Mouse (Mus musculus): ENCODE results near the gene Ano6. TPM values are rescaled to one million over a fixed set of nuclear protein-coding genes. Genes with fewer than 3 reads are reported as not detected.

The Ano6 gene
- polyA plus RNA-seq, 1 experiment from 2014 or later = 37.2 TPM

GRCm38 (mm10) chr15:96011640-96012390 is 221.2 kb downstream of the Ano6 start:
- ATAC-seq (ENCODE audit: low FRiP score) (no peak), DNase-seq (ENCODE audit: low spot score) (no peak)
- no peak overlapping the region for H3K9ac ChIP-seq (ENCODE audit: low read depth, low read length)
- H3K27me3 ChIP-seq (ENCODE audit: control insufficient read depth, insufficient read depth, low read length) = no peaks in the 10 kb centered on the region
- no peaks in the 10 kb centered on the region for H3K36me3 ChIP-seq (ENCODE audit: control insufficient read depth, insufficient read depth, low read length)
- H3K9me3 ChIP-seq (ENCODE audit: control insufficient read depth, low read length) = no peaks in the 10 kb centered on the region
- H3K4me1 ChIP-seq (replicated peaks; ENCODE audit: control insufficient read depth, insufficient read depth, low read length) = no peaks in the 10 kb centered on the region
- no peak overlapping the region for H3K27ac ChIP-seq (ENCODE audit: low read depth, low read length)
- H3K4me2 ChIP-seq (replicated peaks; ENCODE audit: low read depth, low read length) = no peak overlapping the region
- H3K4me3 ChIP-seq (ENCODE audit: low read depth, low read length) = no peak overlapping the region
- 85% methylated on average over 14 of the region's 16 CpGs for WGBS

DNA sequence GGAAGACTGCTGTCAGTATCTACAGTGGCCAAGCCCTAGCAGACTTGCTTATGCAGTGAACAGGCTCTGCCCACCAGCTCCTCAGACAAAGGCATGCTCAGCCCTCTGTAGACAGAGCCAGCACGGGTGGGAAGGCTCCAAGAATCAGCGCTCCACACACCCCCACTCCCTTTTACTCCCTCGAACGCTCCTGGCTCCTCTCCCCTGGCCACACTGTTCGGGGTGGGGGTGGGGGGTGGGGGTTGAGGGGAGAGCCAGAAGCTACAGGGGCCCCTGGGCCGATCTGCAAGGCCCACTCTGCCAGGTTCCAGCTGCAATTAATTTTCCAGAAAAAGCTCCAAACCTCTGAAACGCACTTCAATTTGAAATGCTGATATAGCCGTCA is 221.7 kb downstream of the Ano6 start:
- Histone ChIP-seq H3K4me3 (ENCODE audit: low read depth, low read length) (no peak overlapping the region), H3K9me3 (ENCODE audit: control insufficient read depth, low read length) (no peaks in the 10 kb centered on the region), H3K36me3 (ENCODE audit: control insufficient read depth, insufficient read depth, low read length) (no peaks in the 10 kb centered on the region), H3K9ac (ENCODE audit: low read depth, low read length) (no peak overlapping the region), H3K27me3 (ENCODE audit: control insufficient read depth, insufficient read depth, low read length) (no peaks in the 10 kb centered on the region), H3K4me2 (replicated peaks; ENCODE audit: low read depth, low read length) (no peak overlapping the region), H3K27ac (ENCODE audit: low read depth, low read length) (no peak overlapping the region), H3K4me1 (replicated peaks; ENCODE audit: control insufficient read depth, insufficient read depth, low read length) (no peaks in the 10 kb centered on the region)
- WGBS = 65% methylated on average over 8 of the region's 8 CpGs
- ATAC-seq (ENCODE audit: low FRiP score) = no peak
- no peak for DNase-seq (ENCODE audit: low spot score)

DNA sequence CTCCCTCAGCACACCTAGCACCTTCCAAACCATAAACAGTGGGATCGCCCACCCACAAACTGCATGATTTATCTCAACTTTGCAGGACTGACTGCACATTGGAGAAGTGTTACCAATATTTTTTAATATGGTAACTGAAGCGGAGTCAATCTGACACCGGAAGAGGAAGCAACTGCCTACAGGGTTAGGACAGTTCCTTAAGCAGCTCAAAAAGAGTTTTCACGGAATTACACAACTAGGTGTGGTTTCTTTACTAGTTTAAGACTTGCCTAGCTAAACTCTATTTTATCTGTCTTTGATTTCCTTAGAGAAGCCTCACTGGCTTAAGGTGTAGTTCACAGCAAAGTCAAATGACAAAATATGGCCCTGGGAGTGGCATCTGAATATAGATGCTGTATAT is 223.9 kb downstream of the Ano6 start:
- 89% methylated on average over 4 of the region's 4 CpGs for WGBS
- Histone ChIP-seq H3K4me3 (ENCODE audit: low read depth, low read length) (no peak overlapping the region), H3K27me3 (ENCODE audit: control insufficient read depth, insufficient read depth, low read length) (no peaks in the 10 kb centered on the region), H3K36me3 (ENCODE audit: control insufficient read depth, insufficient read depth, low read length) (no peaks in the 10 kb centered on the region), H3K9ac (ENCODE audit: low read depth, low read length) (no peak overlapping the region), H3K9me3 (ENCODE audit: control insufficient read depth, low read length) (no peaks in the 10 kb centered on the region), H3K4me2 (replicated peaks; ENCODE audit: low read depth, low read length) (no peak overlapping the region), H3K4me1 (replicated peaks; ENCODE audit: control insufficient read depth, insufficient read depth, low read length) (no peaks in the 10 kb centered on the region), H3K27ac (ENCODE audit: low read depth, low read length) (no peak overlapping the region)
- DNase-seq (ENCODE audit: low spot score) = no peak
- ATAC-seq (ENCODE audit: low FRiP score) = no peak

DNA sequence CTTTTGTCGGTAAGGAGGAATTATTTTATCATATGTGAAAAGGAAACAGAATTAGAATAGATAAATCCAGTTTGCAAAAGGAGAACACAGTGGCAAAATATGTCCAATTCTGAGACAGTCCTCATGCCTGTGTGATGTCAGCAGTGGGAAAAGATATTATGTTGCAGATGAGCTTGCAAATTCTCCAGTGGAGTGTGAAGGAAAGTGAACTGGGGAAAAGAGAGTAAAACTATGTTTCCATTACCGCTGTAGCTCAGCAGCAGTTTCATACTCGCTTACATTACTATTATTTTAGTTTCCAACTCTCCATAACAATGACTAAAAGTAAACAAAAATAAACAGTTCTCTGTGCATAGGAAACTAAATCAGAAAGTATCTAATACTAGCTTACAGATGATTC is 229.8 kb downstream of the Ano6 start:
- ATAC-seq (ENCODE audit: low FRiP score) (no peak), DNase-seq (ENCODE audit: low spot score) (no peak)
- no peak overlapping the region for H3K9ac ChIP-seq (ENCODE audit: low read depth, low read length)
- 90% methylated on average over 3 of the region's 3 CpGs for WGBS
- no peak overlapping the region for H3K4me2 ChIP-seq (replicated peaks; ENCODE audit: low read depth, low read length)
- H3K4me3 ChIP-seq (ENCODE audit: low read depth, low read length) = no peak overlapping the region
- H3K27ac ChIP-seq (ENCODE audit: low read depth, low read length) = no peak overlapping the region
- no peaks in the 10 kb centered on the region for H3K27me3 ChIP-seq (ENCODE audit: control insufficient read depth, insufficient read depth, low read length)
- no peaks in the 10 kb centered on the region for H3K9me3 ChIP-seq (ENCODE audit: control insufficient read depth, low read length)
- H3K4me1 ChIP-seq (replicated peaks; ENCODE audit: control insufficient read depth, insufficient read depth, low read length) = no peaks in the 10 kb centered on the region
- no peaks in the 10 kb centered on the region for H3K36me3 ChIP-seq (ENCODE audit: control insufficient read depth, insufficient read depth, low read length)

GRCm38 (mm10) chr15:96021506-96021905 is 230.9 kb downstream of the Ano6 start:
- WGBS = 61% methylated on average over 10 of the region's 10 CpGs
- DNase-seq (ENCODE audit: low spot score) = no peak

More at GRCm38 (mm10) chr15:96021506-96021905, 230.9 kb downstream of the Ano6 start:
- H3K27ac ChIP-seq (ENCODE audit: low read depth, low read length) = no peak overlapping the region
- H3K27me3 ChIP-seq (ENCODE audit: control insufficient read depth, insufficient read depth, low read length) = no peaks in the 10 kb centered on the region
- H3K9me3 ChIP-seq (ENCODE audit: control insufficient read depth, low read length) = no peaks in the 10 kb centered on the region
- H3K9ac ChIP-seq (ENCODE audit: low read depth, low read length) = no peak overlapping the region
- H3K4me3 ChIP-seq (ENCODE audit: low read depth, low read length) = no peak overlapping the region
- no peaks in the 10 kb centered on the region for H3K4me1 ChIP-seq (replicated peaks; ENCODE audit: control insufficient read depth, insufficient read depth, low read length)
- H3K4me2 ChIP-seq (replicated peaks; ENCODE audit: low read depth, low read length) = no peak overlapping the region
- H3K36me3 ChIP-seq (ENCODE audit: control insufficient read depth, insufficient read depth, low read length) = no peaks in the 10 kb centered on the region
- no peak for ATAC-seq (ENCODE audit: low FRiP score)

Other genes starting within 250 kb of the Ano6 start
- 5.6 and 7.1 TPM in 2 replicates for gene Dbx2, start 134.9 kb upstream of the Ano6 start, polyA plus RNA-seq (2014; fragmentation: Nextera tagmentation; extraction: Ambion mirVana)